Mouse (Mus musculus) embryonic facial prominence, embryonic 15.5 days (tissue): ENCODE data around the gene Tmprss6. TPM values are rescaled to one million over a fixed set of nuclear protein-coding genes. Genes with fewer than 3 reads are reported as not detected.

Experiments used
- ATAC-seq: fragments of 200-750 bp; cut with Nextera tagmentation; 2 replicates; pipeline ENCODE4 v1.8.0; 2017; ENCODE audit warnings: low read depth, moderate TSS enrichment; ENCODE audit not compliant: insufficient number of reproducible peaks, low FRiP score, low TSS enrichment
- H3K27ac ChIP-seq: fragments of 300-500 bp; sonication (generic); replicated peaks from 2 replicates; pipeline ENCODE4 v1.5.1; 2015; ENCODE audit warnings: mild to moderate bottlenecking, inconsistent platforms
- H3K27me3 ChIP-seq: fragments of 300-500 bp; sonication (generic); 2 replicates; pipeline ENCODE4 v1.6.1; 2015; ENCODE audit warnings: inconsistent platforms
- H3K36me3 ChIP-seq: fragments of 300-500 bp; sonication (generic); 2 replicates; pipeline ENCODE4 v1.6.1; 2015; ENCODE audit warnings: mild to moderate bottlenecking, inconsistent platforms
- H3K4me1 ChIP-seq: fragments of 300-500 bp; sonication (generic); 2 replicates; pipeline ENCODE4 v1.6.1; 2015; ENCODE audit warnings: inconsistent platforms
- H3K4me2 ChIP-seq: fragments of 300-500 bp; sonication (generic); replicated peaks from 2 replicates; pipeline ENCODE4 v1.6.1; 2015; ENCODE audit warnings: mild to moderate bottlenecking, inconsistent platforms
- H3K4me3 ChIP-seq: fragments of 300-500 bp; sonication (generic); replicated peaks from 2 replicates; pipeline ENCODE4 v1.5.1; 2015; ENCODE audit warnings: mild to moderate bottlenecking, inconsistent platforms
- H3K9ac ChIP-seq: fragments of 300-500 bp; sonication (generic); 2 replicates; pipeline ENCODE4 v1.6.1; 2015; ENCODE audit warnings: inconsistent platforms
- H3K9me3 ChIP-seq: fragments of 300-500 bp; sonication (generic); replicated peaks from 2 replicates; pipeline ENCODE4 v1.6.1; 2016; ENCODE audit warnings: inconsistent platforms
- WGBS: fragments of 180-500 bp; shearing (Covaris S2); methylation state at CpG from one replicate; pipeline ENCODE4 v1.1.7; 2015; 5-methylcytosine and 5-hydroxymethylcytosine counted together
- polyA plus RNA-seq: library from polyadenylated mRNA; unstranded; fragments of >200 nt; fragmentation: Nextera tagmentation; extraction: Ambion mirVana; gene quantifications from 2 replicates; pipeline ENCODE4 v1.2.1, GENCODE M21; 2015

Tmprss6 gene
- polyA plus RNA-seq, 1 experiment from 2014 or later: 3.4 TPM

GRCm38 (mm10) chr15:78447746-78448535 is 20.5 kb downstream of the Tmprss6 start:
- WGBS: under 1% methylated on average over 22 of the region's 22 CpGs

GRCm38 (mm10) chr15:78447121-78447520 is 21.3 kb downstream of the Tmprss6 start:
- Histone ChIP-seq H3K9ac (no peak overlapping the region), H3K36me3 (no peaks in the 10 kb centered on the region), H3K27me3 (no peaks in the 10 kb centered on the region), H3K4me3 (no peak overlapping the region), H3K9me3 (no peaks in the 10 kb centered on the region), H3K4me2 (no peak overlapping the region), H3K27ac (peak overlapping the region; percentile 8; the same call in 1 of the 2 replicates), H3K4me1 (peaks cover 13% of the 10 kb centered on the region; the same call in 1 of the 2 replicates)
- 39% methylated on average over 7 of the region's 7 CpGs for WGBS
- ATAC-seq: no peak

More at GRCm38 (mm10) chr15:78447746-78448535, 20.5 kb downstream of the Tmprss6 start:
- Histone ChIP-seq H3K4me1 (peaks cover 16% of the 10 kb centered on the region; the same call in 1 of the 2 replicates), H3K4me2 (peak overlapping the region; percentile 74), H3K4me3 (peak overlapping the region; percentile 39), H3K27ac (peak overlapping the region; percentile 94), H3K27me3 (no peaks in the 10 kb centered on the region), H3K9ac (peak overlapping the region; percentile 54), H3K36me3 (no peaks in the 10 kb centered on the region), H3K9me3 (no peaks in the 10 kb centered on the region)
- peak; percentile 36; the same call in 1 of the 2 replicates for ATAC-seq

- no peak overlapping the region for H3K9ac ChIP-seq
Observed at GRCm38 (mm10) chr15:78443857-78444256, 24.6 kb downstream of the Tmprss6 start.

GRCm38 (mm10) chr15:78442231-78442630 is 26.2 kb downstream of the Tmprss6 start:
- Histone ChIP-seq H3K9ac (no peak overlapping the region), H3K9me3 (no peaks in the 10 kb centered on the region), H3K36me3 (no peaks in the 10 kb centered on the region), H3K27ac (no peak overlapping the region), H3K4me1 (peaks cover 18% of the 10 kb centered on the region), H3K27me3 (no peaks in the 10 kb centered on the region), H3K4me2 (no peak overlapping the region), H3K4me3 (no peak overlapping the region)
- no peak for ATAC-seq
- 85% methylated on average over 19 of the region's 19 CpGs for WGBS

More at GRCm38 (mm10) chr15:78443857-78444256, 24.6 kb downstream of the Tmprss6 start:
- Histone ChIP-seq H3K27me3 (no peaks in the 10 kb centered on the region), H3K27ac (no peak overlapping the region), H3K4me3 (no peak overlapping the region), H3K4me2 (no peak overlapping the region), H3K36me3 (no peaks in the 10 kb centered on the region), H3K4me1 (peaks cover 10% of the 10 kb centered on the region; the same call in 1 of the 2 replicates), H3K9me3 (no peaks in the 10 kb centered on the region)
- 53% methylated on average over 6 of the region's 6 CpGs for WGBS
- ATAC-seq: no peak

- H3K36me3 ChIP-seq: peaks cover 16% of the 10 kb centered on the region
- H3K27me3 ChIP-seq: no peaks in the 10 kb centered on the region
- H3K4me3 ChIP-seq: no peak overlapping the region
- WGBS: 60% methylated on average over 9 of the region's 9 CpGs
- no peak overlapping the region for H3K9ac ChIP-seq
- no peak overlapping the region for H3K4me2 ChIP-seq
- no peaks in the 10 kb centered on the region for H3K9me3 ChIP-seq
- H3K4me1 ChIP-seq: peaks cover 39% of the 10 kb centered on the region
- H3K27ac ChIP-seq: no peak overlapping the region
- ATAC-seq: no peak
Observed at GRCm38 (mm10) chr15:78438973-78439372, 29.5 kb downstream of the Tmprss6 start.

- no peaks in the 10 kb centered on the region for H3K9me3 ChIP-seq
- H3K4me1 ChIP-seq: peaks cover 39% of the 10 kb centered on the region
- H3K9ac ChIP-seq: no peak overlapping the region
- H3K27ac ChIP-seq: no peak overlapping the region
- 57% methylated on average over 8 of the region's 8 CpGs for WGBS
- no peak overlapping the region for H3K4me2 ChIP-seq
- H3K4me3 ChIP-seq: no peak overlapping the region
- H3K36me3 ChIP-seq: peaks cover 21% of the 10 kb centered on the region
- ATAC-seq: no peak
- no peaks in the 10 kb centered on the region for H3K27me3 ChIP-seq
Observed at GRCm38 (mm10) chr15:78438505-78438904, 29.9 kb downstream of the Tmprss6 start.

GRCm38 (mm10) chr15:78438018-78438394 is 30.4 kb downstream of the Tmprss6 start:
- Histone ChIP-seq H3K4me3 (no peak overlapping the region), H3K27me3 (no peaks in the 10 kb centered on the region), H3K9me3 (no peaks in the 10 kb centered on the region), H3K4me2 (no peak overlapping the region), H3K4me1 (peaks cover 39% of the 10 kb centered on the region), H3K27ac (peak overlapping the region; percentile 78; the same call in 1 of the 2 replicates), H3K9ac (no peak overlapping the region), H3K36me3 (peaks cover 26% of the 10 kb centered on the region)
- ATAC-seq: no peak
- 45% methylated on average over 4 of the region's 4 CpGs for WGBS

GRCm38 (mm10) chr15:78437237-78438017 is 31.0 kb downstream of the Tmprss6 start:
- peak overlapping the region; percentile 9; the same call in 1 of the 2 replicates for H3K9ac ChIP-seq
- H3K4me3 ChIP-seq: peak overlapping the region; percentile 34
- no peaks in the 10 kb centered on the region for H3K27me3 ChIP-seq
- peak overlapping the region; percentile 78 for H3K27ac ChIP-seq
- peak; percentile 26 for ATAC-seq
- no peaks in the 10 kb centered on the region for H3K9me3 ChIP-seq
- peak overlapping the region; percentile 61 for H3K4me2 ChIP-seq
- peaks cover 39% of the 10 kb centered on the region for H3K4me1 ChIP-seq
- 20% methylated on average over 23 of the region's 23 CpGs for whole genome bisulfite sequencing
- H3K36me3 ChIP-seq: peaks cover 30% of the 10 kb centered on the region

- WGBS: 10% methylated on average over 28 of the region's 32 CpGs
- H3K4me2 ChIP-seq: peak overlapping the region; percentile 61
- peak overlapping the region; percentile 34 for H3K4me3 ChIP-seq
- no peaks in the 10 kb centered on the region for H3K27me3 ChIP-seq
- H3K27ac ChIP-seq: peak overlapping the region; percentile 78
- peaks cover 35% of the 10 kb centered on the region for H3K36me3 ChIP-seq
- H3K9ac ChIP-seq: no peak overlapping the region
- H3K4me1 ChIP-seq: peaks cover 39% of the 10 kb centered on the region
- peak; percentile 81 for ATAC-seq
- no peaks in the 10 kb centered on the region for H3K9me3 ChIP-seq
Observed at GRCm38 (mm10) chr15:78436380-78437192, 31.8 kb downstream of the Tmprss6 start.

GRCm38 (mm10) chr15:78435681-78436080 is 32.8 kb downstream of the Tmprss6 start:
- 74% methylated on average over 11 of the region's 11 CpGs for WGBS

More at GRCm38 (mm10) chr15:78435681-78436080, 32.8 kb downstream of the Tmprss6 start:
- Histone ChIP-seq H3K36me3 (peaks cover 38% of the 10 kb centered on the region), H3K4me1 (peaks cover 42% of the 10 kb centered on the region), H3K4me3 (no peak overlapping the region), H3K27me3 (no peaks in the 10 kb centered on the region), H3K27ac (no peak overlapping the region; the same call in 1 of the 2 replicates), H3K9ac (no peak overlapping the region), H3K4me2 (no peak overlapping the region), H3K9me3 (no peaks in the 10 kb centered on the region)
- ATAC-seq: no peak
